Mouse (Mus musculus) hindbrain, embryonic 16.5 days (tissue): Measurements from ENCODE around the gene Oxct2a. TPM values are rescaled to one million over a fixed set of nuclear protein-coding genes. Genes with fewer than 3 reads are reported as not detected.

Source experiments
- polyA plus RNA-seq: library from polyadenylated mRNA; unstranded; fragments of >200 nt; fragmentation: Nextera tagmentation; extraction: Ambion mirVana; gene quantifications from 2 replicates; pipeline ENCODE4 v1.2.1, GENCODE M21; 2015

The Oxct2a gene
- polyA plus RNA-seq, 1 experiment from 2014 or later, result 0.14 TPM

Other genes with a start within 250 kb of the Oxct2a start
- gene Bmp8b, start 218.5 kb downstream of the Oxct2a start, polyA plus RNA-seq, result 0.56 and 0.58 TPM in 2 replicates
- 0.59 and 0.81 TPM in 2 replicates for gene Oxct2b, start 207.4 kb downstream of the Oxct2a start, polyA plus RNA-seq
- gene Ppie, start 183.7 kb downstream of the Oxct2a start, polyA plus RNA-seq, result 53.4 and 54.2 TPM in 2 replicates
- gene Hpcal4, start 140.4 kb downstream of the Oxct2a start, polyA plus RNA-seq, result 46.7 and 63.6 TPM in 2 replicates
- 0.16 TPM in 1 of 2 replicates, not detected in the other for gene Nt5c1a, start 122.1 kb downstream of the Oxct2a start, polyA plus RNA-seq
- 5.3 and 7.6 TPM in 2 replicates for gene Heyl, start 90.1 kb downstream of the Oxct2a start, polyA plus RNA-seq
- gene Pabpc4, start 61.3 kb downstream of the Oxct2a start, polyA plus RNA-seq, result 23.0 and 31.4 TPM in 2 replicates
- gene Bmp8a, start 19.6 kb upstream of the Oxct2a start, polyA plus RNA-seq, result 0.22 and 0.26 TPM in 2 replicates